13 mouse cellular contexts compared by ENCODE assay signal in the genomic region with DNA sequence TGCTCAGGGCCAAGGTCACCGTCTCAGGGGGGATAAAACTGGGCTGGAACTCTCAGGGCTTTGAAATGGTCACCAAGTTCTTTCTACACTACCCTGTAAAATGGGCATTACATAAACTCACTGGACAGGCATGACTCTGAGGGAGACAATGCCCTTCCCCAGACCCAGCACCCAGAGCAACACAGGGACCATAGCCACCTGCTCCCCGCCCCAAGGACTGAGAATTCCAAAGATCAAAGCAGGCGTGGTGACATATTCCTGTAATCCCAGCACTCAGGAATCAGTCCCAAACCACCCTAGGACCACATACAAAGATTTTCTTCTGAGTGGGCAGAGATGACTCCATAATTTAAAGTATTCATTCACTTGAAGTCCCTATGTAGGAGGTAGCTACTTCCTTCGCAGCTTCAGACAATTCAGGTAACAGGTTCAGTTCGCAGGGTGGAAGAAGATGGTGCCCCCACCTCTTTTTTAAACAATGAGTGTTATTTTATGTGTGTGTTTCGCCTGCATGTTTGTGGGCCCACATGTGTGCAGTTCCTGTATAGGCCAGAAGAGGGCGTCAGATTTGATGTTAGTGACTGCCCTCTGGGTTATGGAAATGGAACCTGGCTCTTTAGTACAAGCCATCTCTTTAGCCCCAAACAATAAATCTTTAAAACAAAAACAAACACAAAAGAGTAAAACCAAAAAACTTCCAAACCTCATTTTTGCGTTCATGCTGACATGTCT. TPM values are rescaled to one million over a fixed set of nuclear protein-coding genes. Genes with fewer than 3 reads are reported as not detected.
DNase-seq lines count a peak whose midpoint lies in the region; ATAC-seq and TF ChIP-seq lines count a peak whose summit lies in the region.
"Had no signal": no experiment of that assay in that cellular context is flagged by ENCODE, and none has a peak within 500 bp of the region (broad histone marks: within the 10 kb centered on the region; RNA-seq: fewer than 3 reads in every experiment).

No protein-coding gene starts in this region.

- no peaks in the 10 kb centered on the region for H3K9me3 ChIP-seq in embryonic facial prominence, embryonic 11.5 days (replicated peaks; ENCODE audit: control insufficient read depth, low read length)
- no peaks in the 10 kb centered on the region for H3K9me3 ChIP-seq in embryonic facial prominence, embryonic 10.5 days
- H3K9me3 ChIP-seq in kidney, embryonic 14.5 days (ENCODE audit: control insufficient read depth, low read length), result no peaks in the 10 kb centered on the region
- H3K9me3 ChIP-seq in stomach, postnatal 0 days (ENCODE audit: control insufficient read depth, low read length), result no peaks in the 10 kb centered on the region
- H3K9me3 ChIP-seq: heart, embryonic 13.5 days; midbrain, embryonic 15.5 days; neural tube, embryonic 15.5 days had no signal

- no peak overlapping the region for H3K4me2 ChIP-seq in embryonic facial prominence, embryonic 11.5 days (ENCODE audit: low read depth, low read length)
- no peak overlapping the region for H3K4me2 ChIP-seq in kidney, embryonic 14.5 days (replicated peaks; ENCODE audit: low read depth, low read length)
- no peak overlapping the region for H3K4me2 ChIP-seq in stomach, postnatal 0 days (replicated peaks; ENCODE audit: low read depth)
- H3K4me2 ChIP-seq: heart, embryonic 13.5 days; midbrain, embryonic 15.5 days; neural tube, embryonic 15.5 days had no signal

- peaks cover 3% of the 10 kb centered on the region for H3K36me3 ChIP-seq in embryonic facial prominence, embryonic 11.5 days (replicated peaks; ENCODE audit: control insufficient read depth, insufficient read depth, low read depth, low read length)
- peaks cover 100% of the 10 kb centered on the region for H3K36me3 ChIP-seq in embryonic facial prominence, embryonic 10.5 days (replicated peaks)
- peaks cover 72% of the 10 kb centered on the region for H3K36me3 ChIP-seq in kidney, embryonic 14.5 days (ENCODE audit: control insufficient read depth, insufficient read depth, low read length)
- H3K36me3 ChIP-seq in thymus, adult 2 months (ENCODE audit: control insufficient read depth, insufficient read depth, low read length), result peaks cover 11% of the 10 kb centered on the region
- H3K36me3 ChIP-seq in stomach, postnatal 0 days (ENCODE audit: control insufficient read depth, insufficient read depth, low read length), result peaks cover 18% of the 10 kb centered on the region

- H3K27me3 ChIP-seq in embryonic facial prominence, embryonic 11.5 days (ENCODE audit: control insufficient read depth, insufficient read depth, low read length), result no peaks in the 10 kb centered on the region
- H3K27me3 ChIP-seq in embryonic facial prominence, embryonic 10.5 days (replicated peaks; ENCODE audit: low read depth, poor library complexity, severe bottlenecking), result no peaks in the 10 kb centered on the region
- no peaks in the 10 kb centered on the region for H3K27me3 ChIP-seq in kidney, embryonic 14.5 days (ENCODE audit: control insufficient read depth, insufficient read depth, low read length)
- no peaks in the 10 kb centered on the region for H3K27me3 ChIP-seq in thymus, adult 2 months (ENCODE audit: control insufficient read depth, insufficient read depth, low read length)
- H3K27me3 ChIP-seq in stomach, postnatal 0 days (ENCODE audit: control insufficient read depth, insufficient read depth, low read length), result no peaks in the 10 kb centered on the region
- H3K27me3 ChIP-seq: heart, embryonic 13.5 days; midbrain, embryonic 15.5 days; neural tube, embryonic 15.5 days had no signal

- no peak for ATAC-seq in embryonic facial prominence, embryonic 11.5 days (replicated peaks; ENCODE audit: insufficient number of reproducible peaks, low FRiP score, low TSS enrichment, low read depth)
- no peak for ATAC-seq in kidney, embryonic 14.5 days (ENCODE audit: low FRiP score, low TSS enrichment)
- no peak for ATAC-seq in stomach, postnatal 0 days (ENCODE audit: low FRiP score, low TSS enrichment)
- ATAC-seq: intestine, embryonic 16.5 days; midbrain, embryonic 15.5 days had no signal

- no peak for TF ChIP-seq POLR2A in thymus, adult 2 months (IDR thresholded peaks at IDR 0.05; ENCODE audit: control insufficient read depth, extremely low read depth, insufficient read depth, low read length, poor library complexity)

- no peak for TF ChIP-seq CTCF in thymus, adult 2 months (IDR thresholded peaks at IDR 0.05; ENCODE audit: borderline replicate concordance, control insufficient read depth, extremely low read depth, insufficient read depth, low read length, poor library complexity)
- peak; percentile 54 for TF ChIP-seq CTCF in stomach, postnatal 0 days (IDR thresholded peaks at IDR 0.05; ENCODE audit: low read depth)

- peak; percentile 24 for DNase-seq in embryonic facial prominence, embryonic 11.5 days (ENCODE audit: low spot score)
- no peak for DNase-seq in embryonic facial prominence, embryonic 10.5 days (ENCODE audit: low spot score)
- DNase-seq in kidney, adult 9 months, result peak; percentile 40
- DNase-seq in thymus, postnatal 4 days, result peak; percentile 32
- DNase-seq in thymus, adult 2 months, result no peak
- DNase-seq in stomach, postnatal 0 days (ENCODE audit: low spot score), result no peak
- DNase-seq in left cerebral cortex, adult 18-20 months (ENCODE audit: low spot score in 2 of 2), result no peak
- DNase-seq: lung, postnatal 10 days had no signal

- TF ChIP-seq EP300 in stomach, postnatal 0 days (optimal IDR thresholded peaks at IDR 0.05), result no peak

- H3K4me1 ChIP-seq in embryonic facial prominence, embryonic 11.5 days (ENCODE audit: control insufficient read depth, insufficient read depth, low read length), result no peaks in the 10 kb centered on the region
- H3K4me1 ChIP-seq in embryonic facial prominence, embryonic 10.5 days, result no peaks in the 10 kb centered on the region
- 0 out of 2 replicates have a peak, but pooled peaks cover 6% of the 10 kb centered on the region for H3K4me1 ChIP-seq in kidney, embryonic 14.5 days (ENCODE audit: control insufficient read depth, insufficient read depth, low read length)
- H3K4me1 ChIP-seq in thymus, adult 2 months (replicated peaks; ENCODE audit: control insufficient read depth, insufficient read depth, low read length), result peaks cover 13% of the 10 kb centered on the region
- H3K4me1 ChIP-seq in stomach, postnatal 0 days (replicated peaks; ENCODE audit: control insufficient read depth, insufficient read depth), result no peaks in the 10 kb centered on the region; the same call in 1 of the 2 replicates

- WGBS in embryonic facial prominence, embryonic 11.5 days, result 90% methylated on average over 8 of the region's 8 CpGs
- WGBS in embryonic facial prominence, embryonic 10.5 days, result 93% methylated on average over 8 of the region's 8 CpGs
- WGBS in kidney, embryonic 14.5 days, result 92% methylated on average over 8 of the region's 8 CpGs
- WGBS in thymus, adult 2 months, result 96% methylated on average over 8 of the region's 8 CpGs
- 92% methylated on average over 8 of the region's 8 CpGs for WGBS in stomach, postnatal 0 days

- no peak overlapping the region for H3K4me3 ChIP-seq in embryonic facial prominence, embryonic 11.5 days (ENCODE audit: low read depth, low read length)
- H3K4me3 ChIP-seq in embryonic facial prominence, embryonic 10.5 days, result no peak overlapping the region
- H3K4me3 ChIP-seq in kidney, embryonic 14.5 days (ENCODE audit: low read length), result no peak overlapping the region
- H3K4me3 ChIP-seq in thymus, adult 2 months (ENCODE audit: control insufficient read depth, insufficient read depth, low read length), result no peak overlapping the region
- H3K4me3 ChIP-seq in stomach, postnatal 0 days (ENCODE audit: low read depth, low read length), result no peak overlapping the region
- H3K4me3 ChIP-seq: heart, embryonic 13.5 days; midbrain, embryonic 15.5 days; neural tube, embryonic 15.5 days had no signal

- no peak overlapping the region for H3K27ac ChIP-seq in embryonic facial prominence, embryonic 11.5 days (replicated peaks; ENCODE audit: low read depth, low read length)
- H3K27ac ChIP-seq in embryonic facial prominence, embryonic 10.5 days (replicated peaks), result no peak overlapping the region
- H3K27ac ChIP-seq in kidney, embryonic 14.5 days (ENCODE audit: low read depth, low read length), result no peak overlapping the region
- no peak overlapping the region for H3K27ac ChIP-seq in thymus, adult 2 months (ENCODE audit: control insufficient read depth, insufficient read depth, low read length)
- H3K27ac ChIP-seq in stomach, postnatal 0 days (replicated peaks), result no peak overlapping the region; the same call in 1 of the 2 replicates
- H3K27ac ChIP-seq: midbrain, embryonic 15.5 days; neural tube, embryonic 15.5 days had no signal

- H3K9ac ChIP-seq in embryonic facial prominence, embryonic 11.5 days (replicated peaks; ENCODE audit: low read length), result no peak overlapping the region
- H3K9ac ChIP-seq in kidney, embryonic 14.5 days (ENCODE audit: low read depth, low read length), result no peak overlapping the region
- H3K9ac ChIP-seq in stomach, postnatal 0 days (ENCODE audit: low read length), result no peak overlapping the region
- H3K9ac ChIP-seq: heart, embryonic 13.5 days; midbrain, embryonic 15.5 days; neural tube, embryonic 15.5 days had no signal

RNA-seq across cellular contexts. Expression of gene Ywhag, which starts 16.9 kb away (rescaled TPM):
- polyA plus RNA-seq in embryonic facial prominence, embryonic 11.5 days (2014; fragmentation: Nextera tagmentation; extraction: Ambion mirVana), result 132 and 133 TPM in 2 replicates
- 244 and 257 TPM in 2 replicates for polyA plus RNA-seq in embryonic facial prominence, embryonic 10.5 days (2016; fragmentation: Nextera tagmentation; extraction: Ambion mirVana)
- polyA plus RNA-seq in kidney, embryonic 14.5 days (2014; fragmentation: Nextera tagmentation; extraction: Ambion mirVana), result 90.2 and 105 TPM in 2 replicates
- polyA plus RNA-seq in thymus, adult 2 months (2012; rRNA removed), result 56.5 and 73.5 TPM in 2 replicates
- 86.0 and 89.2 TPM in 2 replicates for polyA plus RNA-seq in stomach, postnatal 0 days (2015; fragmentation: Nextera tagmentation; extraction: Ambion mirVana)
- total RNA-seq in left cerebral cortex, adult 18-20 months (2021), result 1,000 to 10,000 TPM; 1,157 to 1,215 TPM

RNA-seq across cellular contexts. Expression of gene Hspb1, which starts 29.8 kb away (rescaled TPM):
- polyA plus RNA-seq in embryonic facial prominence, embryonic 11.5 days (2014; fragmentation: Nextera tagmentation; extraction: Ambion mirVana), result 27.3 and 38.2 TPM in 2 replicates
- 24.0 and 24.4 TPM in 2 replicates for polyA plus RNA-seq in embryonic facial prominence, embryonic 10.5 days (2016; fragmentation: Nextera tagmentation; extraction: Ambion mirVana)
- 32.4 and 36.9 TPM in 2 replicates for polyA plus RNA-seq in kidney, embryonic 14.5 days (2014; fragmentation: Nextera tagmentation; extraction: Ambion mirVana)
- polyA plus RNA-seq in thymus, adult 2 months (2012; rRNA removed), result 73.6 and 96.8 TPM in 2 replicates
- 1,235 and 1,355 TPM in 2 replicates for polyA plus RNA-seq in stomach, postnatal 0 days (2015; fragmentation: Nextera tagmentation; extraction: Ambion mirVana)
- 10 to 100 TPM; 16.5 to 31.4 TPM for total RNA-seq in left cerebral cortex, adult 18-20 months (2021)

RNA-seq across cellular contexts. Expression of gene Ssc4d, which starts 56.8 kb away (rescaled TPM):
- 3.0 TPM in 2 replicates for polyA plus RNA-seq in embryonic facial prominence, embryonic 11.5 days (2014; fragmentation: Nextera tagmentation; extraction: Ambion mirVana)
- 3.1 and 4.0 TPM in 2 replicates for polyA plus RNA-seq in embryonic facial prominence, embryonic 10.5 days (2016; fragmentation: Nextera tagmentation; extraction: Ambion mirVana)
- 10.2 and 10.3 TPM in 2 replicates for polyA plus RNA-seq in kidney, embryonic 14.5 days (2014; fragmentation: Nextera tagmentation; extraction: Ambion mirVana)
- 3.9 and 4.7 TPM in 2 replicates for polyA plus RNA-seq in thymus, adult 2 months (2012; rRNA removed)
- 1.7 and 2.2 TPM in 2 replicates for polyA plus RNA-seq in stomach, postnatal 0 days (2015; fragmentation: Nextera tagmentation; extraction: Ambion mirVana)
- 1 to 10 TPM in 1 of 2 experiments, under 1 TPM in 1; 0.79 to 1.3 TPM for total RNA-seq in left cerebral cortex, adult 18-20 months (2021)

Comparison
In these comparisons a context has a peak if more than half of its experiments do, and no peak if none do; other contexts are left out.
1. DNase-seq: peak in embryonic facial prominence, embryonic 11.5 days (single experiment), kidney, adult 9 months (single experiment) and thymus, postnatal 4 days (single experiment); none in embryonic facial prominence, embryonic 10.5 days (single experiment), thymus, adult 2 months (single experiment), stomach, postnatal 0 days (single experiment) and left cerebral cortex, adult 18-20 months (0 of 2).
2. RNA of gene Hspb1, which starts 29.8 kb away (polyA plus RNA-seq): 1,235 to 1,355 TPM in stomach, postnatal 0 days; 73.6 to 96.8 TPM in thymus, adult 2 months, 32.4 to 36.9 TPM in kidney, embryonic 14.5 days, 27.3 to 38.2 TPM in embryonic facial prominence, embryonic 11.5 days and 24.0 to 24.4 TPM in embryonic facial prominence, embryonic 10.5 days; every median in the first group is over 10 times any median in the second.